Mouse (Mus musculus) midbrain, embryonic 11.5 days (tissue): ENCODE data around the gene Map2k5. TPM values are rescaled to one million over a fixed set of nuclear protein-coding genes. Genes with fewer than 3 reads are reported as not detected.

Source experiments
- ATAC-seq: fragments of 200-750 bp; cut with Nextera tagmentation; 2 replicates; pipeline ENCODE4 v1.8.0; 2017; ENCODE audit warnings: moderate TSS enrichment, moderate library complexity; ENCODE audit not compliant: low FRiP score
- DNase-seq: peaks from one replicate; pipeline ENCODE4 v3.0.0; 2015; ENCODE audit warnings: low spot score; ENCODE audit errors: missing footprints
- H3K27ac ChIP-seq: fragments of 300-500 bp; sonication (generic); 2 replicates; pipeline ENCODE4 v1.5.1; 2014; ENCODE audit warnings: low read depth, low read length
- H3K27me3 ChIP-seq: fragments of 300-500 bp; sonication (generic); 2 replicates; pipeline ENCODE4 v1.6.1; 2014; ENCODE audit warnings: mild to moderate bottlenecking, low read length, moderate library complexity, mixed read lengths; ENCODE audit not compliant: control insufficient read depth, insufficient read depth
- H3K36me3 ChIP-seq: fragments of 300-500 bp; sonication (generic); 2 replicates; pipeline ENCODE4 v1.6.1; 2014; ENCODE audit warnings: mild to moderate bottlenecking, low read length, moderate library complexity, mixed read lengths; ENCODE audit not compliant: control insufficient read depth, insufficient read depth
- H3K4me1 ChIP-seq: fragments of 300-500 bp; sonication (generic); 2 replicates; pipeline ENCODE4 v1.6.1; 2014; ENCODE audit warnings: low read length; ENCODE audit not compliant: control insufficient read depth, insufficient read depth
- H3K4me2 ChIP-seq: fragments of 300-500 bp; sonication (generic); 2 replicates; pipeline ENCODE4 v1.6.1; 2014; ENCODE audit warnings: mild to moderate bottlenecking, moderate library complexity
- H3K4me3 ChIP-seq: fragments of 300-500 bp; sonication (generic); 2 replicates; pipeline ENCODE4 v1.5.1; 2014; ENCODE audit warnings: low read depth, low read length
- H3K9ac ChIP-seq: fragments of 300-500 bp; sonication (generic); 2 replicates; pipeline ENCODE4 v1.6.1; 2014; ENCODE audit warnings: low read length
- H3K9me3 ChIP-seq: fragments of 300-500 bp; sonication (generic); 2 replicates; pipeline ENCODE4 v1.6.1; 2016; ENCODE audit warnings: low read length; ENCODE audit not compliant: control insufficient read depth
- WGBS: fragments of 180-500 bp; shearing (Covaris S2); extraction: QIAGEN DNeasy Blood & Tissue Kit; methylation state at CpG from one replicate; pipeline ENCODE4 v1.1.7; 2014; 5-methylcytosine and 5-hydroxymethylcytosine counted together
- polyA plus RNA-seq: library from polyadenylated mRNA; unstranded; fragments of >200 nt; fragmentation: Nextera tagmentation; extraction: Ambion mirVana; gene quantifications from 2 replicates; pipeline ENCODE4 v1.2.1, GENCODE M21; 2014

Gene Map2k5
- polyA plus RNA-seq, 1 experiment from 2014 or later, result 36.9 TPM

DNA sequence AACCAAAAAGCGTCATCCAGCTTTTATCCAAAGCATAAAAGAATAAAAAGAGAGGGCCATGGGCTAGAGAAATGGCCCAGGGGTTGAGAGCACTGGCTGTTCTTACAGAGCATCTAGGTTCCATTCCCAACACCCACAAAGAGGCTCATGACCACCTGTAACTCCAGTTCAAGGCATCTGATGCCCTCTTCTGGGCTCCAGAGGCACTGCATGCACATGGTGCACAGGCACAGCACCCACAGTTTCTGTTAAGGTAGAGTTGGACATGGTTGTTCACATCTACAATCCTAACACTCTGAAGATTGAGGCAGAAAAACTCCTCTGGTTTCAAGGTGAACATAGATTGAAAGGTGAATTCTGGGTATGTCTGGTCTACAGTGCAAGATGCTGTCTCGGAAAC, 44.6 kb downstream of the Map2k5 start:
- WGBS, result 93% methylated on average over 2 of the region's 2 CpGs
- H3K36me3 ChIP-seq, result peaks cover 6% of the 10 kb centered on the region
- DNase-seq, result no peak
- no peak for ATAC-seq
- H3K9me3 ChIP-seq, result no peaks in the 10 kb centered on the region
- H3K27ac ChIP-seq, result no peak overlapping the region
- no peaks in the 10 kb centered on the region for H3K27me3 ChIP-seq
- H3K4me1 ChIP-seq, result peaks cover 4% of the 10 kb centered on the region; the same call in 1 of the 2 replicates
- H3K4me3 ChIP-seq, result no peak overlapping the region
- no peak overlapping the region for H3K4me2 ChIP-seq
- H3K9ac ChIP-seq, result no peak overlapping the region

GRCm38 (mm10) chr9:63331246-63331645, 46.5 kb downstream of the Map2k5 start:
- Histone ChIP-seq H3K27me3 (no peaks in the 10 kb centered on the region), H3K36me3 (peaks cover 6% of the 10 kb centered on the region), H3K4me2 (no peak overlapping the region), H3K27ac (no peak overlapping the region), H3K9ac (no peak overlapping the region), H3K4me1 (peaks cover 4% of the 10 kb centered on the region; the same call in 1 of the 2 replicates), H3K9me3 (no peaks in the 10 kb centered on the region), H3K4me3 (no peak overlapping the region)
- ATAC-seq (no peak), DNase-seq (no peak)
- WGBS, result 95% methylated on average over 6 of the region's 6 CpGs

- H3K27ac ChIP-seq, result no peak overlapping the region
- DNase-seq (no peak), ATAC-seq (no peak; the same call in 1 of the 2 replicates)
- peaks cover 4% of the 10 kb centered on the region; the same call in 1 of the 2 replicates for H3K4me1 ChIP-seq
- WGBS, result 57% methylated on average over 15 of the region's 15 CpGs
- H3K36me3 ChIP-seq, result peaks cover 6% of the 10 kb centered on the region
- H3K4me3 ChIP-seq, result no peak overlapping the region
- H3K9me3 ChIP-seq, result no peaks in the 10 kb centered on the region
- H3K4me2 ChIP-seq, result no peak overlapping the region
- H3K27me3 ChIP-seq, result no peaks in the 10 kb centered on the region
- H3K9ac ChIP-seq, result no peak overlapping the region
These were observed 48.6 kb downstream of the Map2k5 start for GRCm38 (mm10) chr9:63328958-63329685.

- no peak overlapping the region for H3K4me3 ChIP-seq
These were observed 62.5 kb downstream of the Map2k5 start for GRCm38 (mm10) chr9:63315231-63315630.

DNA sequence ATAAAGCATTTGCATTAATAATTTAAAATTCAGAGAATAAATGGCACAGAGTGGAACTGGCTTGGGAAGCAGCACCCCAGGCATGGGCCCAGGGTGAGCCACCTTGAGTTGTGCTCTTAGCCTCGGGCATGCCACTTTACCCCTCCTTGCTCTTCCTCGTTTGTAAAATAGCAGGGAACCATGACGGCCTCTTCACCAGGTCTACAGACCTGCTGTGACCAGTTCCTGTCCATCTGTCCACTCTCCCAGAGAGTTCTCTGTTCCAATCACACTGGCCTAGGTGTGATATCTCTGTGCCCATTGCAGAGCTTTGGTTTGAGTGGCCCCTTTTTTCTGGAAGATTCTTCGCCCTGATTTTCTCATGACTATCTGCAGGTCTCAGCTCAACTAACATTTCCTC, 63.6 kb downstream of the Map2k5 start:
- Histone ChIP-seq H3K4me1 (no peaks in the 10 kb centered on the region), H3K27ac (no peak overlapping the region), H3K9me3 (no peaks in the 10 kb centered on the region), H3K4me2 (no peak overlapping the region), H3K36me3 (no peaks in the 10 kb centered on the region), H3K27me3 (no peaks in the 10 kb centered on the region), H3K4me3 (no peak overlapping the region), H3K9ac (no peak overlapping the region)
- 72% methylated on average over 4 of the region's 4 CpGs for WGBS
- DNase-seq (no peak), ATAC-seq (no peak)

More at GRCm38 (mm10) chr9:63315231-63315630, 62.5 kb downstream of the Map2k5 start:
- no peak overlapping the region for H3K4me2 ChIP-seq
- ATAC-seq, result no peak
- H3K27ac ChIP-seq, result no peak overlapping the region
- no peak for DNase-seq
- no peaks in the 10 kb centered on the region for H3K9me3 ChIP-seq
- H3K36me3 ChIP-seq, result no peaks in the 10 kb centered on the region
- no peaks in the 10 kb centered on the region for H3K4me1 ChIP-seq
- no peaks in the 10 kb centered on the region for H3K27me3 ChIP-seq
- no peak overlapping the region for H3K9ac ChIP-seq

GRCm38 (mm10) chr9:63309956-63310355, 67.7 kb downstream of the Map2k5 start:
- H3K4me2 ChIP-seq, result no peak overlapping the region
- no peak overlapping the region for H3K4me3 ChIP-seq
- no peaks in the 10 kb centered on the region for H3K9me3 ChIP-seq
- H3K4me1 ChIP-seq, result no peaks in the 10 kb centered on the region
- ATAC-seq (no peak), DNase-seq (no peak)
- H3K9ac ChIP-seq, result no peak overlapping the region
- 87% methylated on average over 6 of the region's 6 CpGs for WGBS
- H3K27ac ChIP-seq, result no peak overlapping the region
- H3K36me3 ChIP-seq, result no peaks in the 10 kb centered on the region
- no peaks in the 10 kb centered on the region for H3K27me3 ChIP-seq

- WGBS, result 76% methylated on average over 5 of the region's 5 CpGs
- Histone ChIP-seq H3K4me1 (no peaks in the 10 kb centered on the region), H3K4me3 (no peak overlapping the region), H3K4me2 (no peak overlapping the region), H3K27ac (no peak overlapping the region), H3K36me3 (no peaks in the 10 kb centered on the region), H3K27me3 (no peaks in the 10 kb centered on the region), H3K9me3 (no peaks in the 10 kb centered on the region), H3K9ac (no peak overlapping the region)
- DNase-seq (no peak), ATAC-seq (no peak)
These were observed 68.7 kb downstream of the Map2k5 start for GRCm38 (mm10) chr9:63309008-63309407.

- no peak overlapping the region for H3K27ac ChIP-seq
- 53% methylated on average over 4 of the region's 4 CpGs for WGBS
- DNase-seq (no peak), ATAC-seq (no peak)
- H3K4me2 ChIP-seq, result no peak overlapping the region
- no peaks in the 10 kb centered on the region for H3K9me3 ChIP-seq
- H3K27me3 ChIP-seq, result no peaks in the 10 kb centered on the region
- H3K4me3 ChIP-seq, result no peak overlapping the region
- no peak overlapping the region for H3K9ac ChIP-seq
- H3K36me3 ChIP-seq, result no peaks in the 10 kb centered on the region
- no peaks in the 10 kb centered on the region for H3K4me1 ChIP-seq
These were observed 69.3 kb downstream of the Map2k5 start for GRCm38 (mm10) chr9:63308441-63308840.

- no peaks in the 10 kb centered on the region for H3K4me1 ChIP-seq
- no peaks in the 10 kb centered on the region for H3K27me3 ChIP-seq
- no peaks in the 10 kb centered on the region for H3K36me3 ChIP-seq
- no peaks in the 10 kb centered on the region for H3K9me3 ChIP-seq
- H3K27ac ChIP-seq, result no peak overlapping the region
- 87% methylated on average over 4 of the region's 4 CpGs for WGBS
- ATAC-seq, result no peak
- H3K4me3 ChIP-seq, result no peak overlapping the region
- DNase-seq, result no peak
- H3K4me2 ChIP-seq, result no peak overlapping the region
- no peak overlapping the region for H3K9ac ChIP-seq
These were observed 75.2 kb downstream of the Map2k5 start for GRCm38 (mm10) chr9:63302511-63302910.
